Mouse (Mus musculus): ENCODE measurements at regions not wholly inside any gene's neighbourhood (a gene's known extent, or its start where the extent isn't known, plus 50 kb on each side); places are given as distances from the start of the nearest gene placed in this dataset.

DNA sequence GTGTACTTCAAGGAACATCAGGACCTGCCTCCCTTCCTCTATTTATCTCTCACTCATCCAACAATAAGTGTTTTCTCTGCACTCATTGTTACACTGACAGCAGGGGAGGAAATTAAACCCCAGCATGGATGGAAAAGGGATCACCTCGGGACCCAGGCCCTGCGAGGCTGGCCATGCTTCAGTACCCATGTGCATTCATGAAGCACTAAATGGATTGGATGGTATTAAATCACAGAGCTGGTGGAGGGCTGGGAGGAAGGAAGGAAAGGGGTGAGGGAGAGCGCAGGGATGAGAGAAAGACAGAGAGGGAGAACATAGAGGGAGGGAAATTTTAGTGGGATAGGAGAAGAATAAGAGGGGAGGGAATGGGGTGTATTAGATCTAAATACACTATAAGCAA, 59.7 kb upstream of the Ppm1h start:
- no peak for ATAC-seq
- no peak overlapping the region for H3K27ac ChIP-seq (ENCODE audit: low read depth, low read length)
- no peaks in the 10 kb centered on the region for H3K27me3 ChIP-seq (replicated peaks; ENCODE audit: control insufficient read depth, insufficient read depth, low read length)

DNA sequence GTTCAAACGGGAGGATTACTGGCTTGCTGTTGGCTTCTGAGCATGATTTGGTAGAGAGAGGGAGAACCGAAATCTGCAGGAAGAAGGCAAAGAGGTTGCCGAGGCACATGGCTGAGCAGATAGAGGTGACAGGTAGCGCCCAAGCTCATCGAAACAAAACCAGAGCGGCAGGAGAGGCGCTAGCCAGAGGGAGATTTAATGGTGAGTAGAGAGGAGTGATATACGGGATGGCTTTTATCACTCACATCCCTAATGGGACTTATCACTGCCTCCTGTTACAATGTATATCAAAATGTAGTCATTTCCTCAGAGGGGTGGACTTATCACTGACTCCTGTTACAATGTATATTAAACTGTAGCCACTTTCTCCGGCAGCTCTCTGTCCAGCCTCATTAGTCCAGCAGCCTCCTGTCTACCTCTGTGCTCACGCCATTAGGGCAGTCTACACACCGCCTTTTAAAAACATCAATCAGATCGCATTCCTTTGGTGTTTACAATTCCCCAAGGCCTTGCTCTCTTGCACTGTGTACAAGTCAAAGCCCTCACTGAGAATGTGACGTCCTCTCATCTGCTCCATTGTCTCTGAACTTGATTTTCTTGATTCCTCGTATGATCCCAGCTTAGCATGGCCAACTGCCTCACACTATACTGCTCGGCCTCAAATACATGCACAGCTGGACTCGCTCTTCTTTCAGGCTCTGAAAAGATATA, 59.0 kb upstream of the Ppm1h start:
- H3K36me3 ChIP-seq (ENCODE audit: control insufficient read depth, insufficient read depth) = no peaks in the 10 kb centered on the region
- WGBS = 59% methylated on average over 16 of the region's 16 CpGs
- H3K4me2 ChIP-seq (replicated peaks; ENCODE audit: low read depth) = no peak overlapping the region
- no peak for TF ChIP-seq CTCF (IDR thresholded peaks at IDR 0.05; ENCODE audit: low read depth)
- H3K4me3 ChIP-seq (ENCODE audit: low read depth, low read length) = no peak overlapping the region
- no peaks in the 10 kb centered on the region for H3K9me3 ChIP-seq (ENCODE audit: control insufficient read depth)
- H3K27ac ChIP-seq (ENCODE audit: low read depth, low read length) = no peak overlapping the region
- no peaks in the 10 kb centered on the region for H3K4me1 ChIP-seq (replicated peaks; ENCODE audit: control insufficient read depth, insufficient read depth, low read length)
- no peak for ATAC-seq
- H3K27me3 ChIP-seq (replicated peaks; ENCODE audit: control insufficient read depth, insufficient read depth, low read length) = no peaks in the 10 kb centered on the region
- H3K9ac ChIP-seq (ENCODE audit: low read depth, low read length) = no peak overlapping the region

More for the DNA sequence above, 59.7 kb upstream of the Ppm1h start:
- Histone ChIP-seq H3K9me3 (ENCODE audit: control insufficient read depth) (no peaks in the 10 kb centered on the region), H3K4me1 (replicated peaks; ENCODE audit: control insufficient read depth, insufficient read depth, low read length) (no peaks in the 10 kb centered on the region), H3K36me3 (ENCODE audit: control insufficient read depth, insufficient read depth) (no peaks in the 10 kb centered on the region), H3K4me3 (ENCODE audit: low read depth, low read length) (no peak overlapping the region), H3K9ac (ENCODE audit: low read depth, low read length) (no peak overlapping the region), H3K4me2 (replicated peaks; ENCODE audit: low read depth) (no peak overlapping the region)
- 80% methylated on average over 3 of the region's 3 CpGs for WGBS
- no peak for TF ChIP-seq CTCF (IDR thresholded peaks at IDR 0.05; ENCODE audit: low read depth)
